Mouse (Mus musculus) C2C12 (cell line): Measurements from ENCODE around the gene Epha1.

Experiments used
- CEBPB ChIP-seq: IDR thresholded peaks from one replicate; pipeline ENCODE4 v1.6.1; 2011; ENCODE audit warnings: low read depth, mild to moderate bottlenecking, control low read depth, moderate library complexity
- MYOG ChIP-seq: IDR thresholded peaks from one replicate; pipeline ENCODE4 v1.6.1; 2011; ENCODE audit not compliant: control insufficient read depth, insufficient read length; ENCODE audit errors: extremely low read depth

- TF ChIP-seq CEBPB: no peak
- TF ChIP-seq MYOG: no peak
Observed at GRCm38 (mm10) chr6:42349006-42349425, 24.1 kb downstream of the Epha1 start.
